Mouse (Mus musculus) erythroid progenitor cell, adult 5-6 weeks (primary cell): Measurements from ENCODE around the gene Tnfrsf4. TPM values are rescaled to one million over a fixed set of nuclear protein-coding genes. Genes with fewer than 3 reads are reported as not detected.

ENCODE experiments used
- ATAC-seq: replicated peaks from 2 replicates; pipeline ENCODE4 v1.8.0; 2016; ENCODE audit warnings: moderate number of reproducible peaks, mild to moderate bottlenecking, moderate TSS enrichment, inconsistent platforms; ENCODE audit not compliant: poor library complexity, low FRiP score, severe bottlenecking
- total RNA-seq, 2 experiments: library from RNA; stranded (forward) in 1 of 2; stranded (reverse) in 1 of 2; fragments of 150-400 nt in 1 of 2; fragments of 186-747, 209-891 nt in 1 of 2; gene quantifications; 2 replicates each; pipeline versions ENCODE4 v1.2.3 to v1.2.4; 2015 to 2017; ENCODE audit warnings: low replicate concordance in 2 of 2

The Tnfrsf4 gene
- total RNA-seq, 2 experiments from 2014 or later, result 0.61 to 3.4 TPM

- no peak for ATAC-seq
Measured at GRCm38 (mm10) chr4:156063861-156064509, 50.3 kb downstream of the Tnfrsf4 start.

GRCm38 (mm10) chr4:156064510-156064897, 50.9 kb downstream of the Tnfrsf4 start:
- ATAC-seq, result no peak

GRCm38 (mm10) chr4:156065156-156065894, 51.7 kb downstream of the Tnfrsf4 start:
- no peak for ATAC-seq

Other genes starting within 250 kb of the Tnfrsf4 start
- not detected in 2 replicates for gene Vwa1, start 239.1 kb upstream of the Tnfrsf4 start, total RNA-seq (2015; ENCODE audit: low replicate concordance)
- gene Vwa1, start 239.1 kb upstream of the Tnfrsf4 start, total RNA-seq (2017; ENCODE audit: low replicate concordance), result 0.68 TPM in 1 of 2 replicates, not detected in the other
- 0.42 and 1.1 TPM in 2 replicates for gene Tmem88b, start 228.0 kb upstream of the Tnfrsf4 start, total RNA-seq (2015; ENCODE audit: low replicate concordance)
- 0.83 and 1.3 TPM in 2 replicates for gene Tmem88b, start 228.0 kb upstream of the Tnfrsf4 start, total RNA-seq (2017; ENCODE audit: low replicate concordance)
- not detected in 2 replicates for gene Ankrd65, start 223.4 kb upstream of the Tnfrsf4 start, total RNA-seq (2015; ENCODE audit: low replicate concordance)
- gene Ankrd65, start 223.4 kb upstream of the Tnfrsf4 start, total RNA-seq (2017; ENCODE audit: low replicate concordance), result 1.0 and 9.8 TPM in 2 replicates
- 127 and 129 TPM in 2 replicates for gene Mrpl20, start 211.0 kb upstream of the Tnfrsf4 start, total RNA-seq (2015; ENCODE audit: low replicate concordance)
- 30.7 and 31.2 TPM in 2 replicates for gene Mrpl20, start 211.0 kb upstream of the Tnfrsf4 start, total RNA-seq (2017; ENCODE audit: low replicate concordance)
- 258 and 265 TPM in 2 replicates for gene Ccnl2, start 201.4 kb upstream of the Tnfrsf4 start, total RNA-seq (2015; ENCODE audit: low replicate concordance)
- 262 and 283 TPM in 2 replicates for gene Ccnl2, start 201.4 kb upstream of the Tnfrsf4 start, total RNA-seq (2017; ENCODE audit: low replicate concordance)
- 47.2 and 63.7 TPM in 2 replicates for gene Aurkaip1, start 182.6 kb upstream of the Tnfrsf4 start, total RNA-seq (2015; ENCODE audit: low replicate concordance)
- 69.4 and 71.4 TPM in 2 replicates for gene Aurkaip1, start 182.6 kb upstream of the Tnfrsf4 start, total RNA-seq (2017; ENCODE audit: low replicate concordance)
- not detected in 2 replicates for gene Mxra8, start 174.2 kb upstream of the Tnfrsf4 start, total RNA-seq (2015; ENCODE audit: low replicate concordance)
- not detected in 2 replicates for gene Mxra8, start 174.2 kb upstream of the Tnfrsf4 start, total RNA-seq (2017; ENCODE audit: low replicate concordance)
- gene Dvl1, start 166.4 kb upstream of the Tnfrsf4 start, total RNA-seq (2015; ENCODE audit: low replicate concordance), result 20.9 and 26.0 TPM in 2 replicates
- gene Dvl1, start 166.4 kb upstream of the Tnfrsf4 start, total RNA-seq (2017; ENCODE audit: low replicate concordance), result 19.5 and 22.4 TPM in 2 replicates
- gene Tas1r3, start 150.5 kb upstream of the Tnfrsf4 start, total RNA-seq (2015; ENCODE audit: low replicate concordance), result 0.84 and 1.1 TPM in 2 replicates
- 0.26 and 2.3 TPM in 2 replicates for gene Tas1r3, start 150.5 kb upstream of the Tnfrsf4 start, total RNA-seq (2017; ENCODE audit: low replicate concordance)
- 3.4 and 9.4 TPM in 2 replicates for gene Cptp, start 144.4 kb upstream of the Tnfrsf4 start, total RNA-seq (2015; ENCODE audit: low replicate concordance)
- 5.6 and 12.6 TPM in 2 replicates for gene Cptp, start 144.4 kb upstream of the Tnfrsf4 start, total RNA-seq (2017; ENCODE audit: low replicate concordance)
- 14.7 and 28.8 TPM in 2 replicates for gene Ints11, start 144.3 kb upstream of the Tnfrsf4 start, total RNA-seq (2015; ENCODE audit: low replicate concordance)
- gene Ints11, start 144.3 kb upstream of the Tnfrsf4 start, total RNA-seq (2017; ENCODE audit: low replicate concordance), result 7.9 and 33.2 TPM in 2 replicates
- 2.2 and 5.4 TPM in 2 replicates for gene Pusl1, start 122.1 kb upstream of the Tnfrsf4 start, total RNA-seq (2015; ENCODE audit: low replicate concordance)
- 4.6 and 9.8 TPM in 2 replicates for gene Pusl1, start 122.1 kb upstream of the Tnfrsf4 start, total RNA-seq (2017; ENCODE audit: low replicate concordance)
- gene Acap3, start 122.0 kb upstream of the Tnfrsf4 start, total RNA-seq (2015; ENCODE audit: low replicate concordance), result 30.2 and 49.0 TPM in 2 replicates
- gene Acap3, start 122.0 kb upstream of the Tnfrsf4 start, total RNA-seq (2017; ENCODE audit: low replicate concordance), result 31.5 and 42.0 TPM in 2 replicates
- 19.1 and 47.8 TPM in 2 replicates for gene Ube2j2, start 70.0 kb upstream of the Tnfrsf4 start, total RNA-seq (2015; ENCODE audit: low replicate concordance)
- 53.7 and 91.5 TPM in 2 replicates for gene Ube2j2, start 70.0 kb upstream of the Tnfrsf4 start, total RNA-seq (2017; ENCODE audit: low replicate concordance)
- 132 and 160 TPM in 2 replicates for gene C1qtnf12, start 51.5 kb upstream of the Tnfrsf4 start, total RNA-seq (2015; ENCODE audit: low replicate concordance)
- 31.2 and 41.1 TPM in 2 replicates for gene C1qtnf12, start 51.5 kb upstream of the Tnfrsf4 start, total RNA-seq (2017; ENCODE audit: low replicate concordance)
- 1.3 and 5.8 TPM in 2 replicates for gene B3galt6, start 21.2 kb upstream of the Tnfrsf4 start, total RNA-seq (2015; ENCODE audit: low replicate concordance)
- gene B3galt6, start 21.2 kb upstream of the Tnfrsf4 start, total RNA-seq (2017; ENCODE audit: low replicate concordance), result 2.3 TPM in 2 replicates
- 31.4 and 59.1 TPM in 2 replicates for gene Sdf4, start 21.0 kb upstream of the Tnfrsf4 start, total RNA-seq (2015; ENCODE audit: low replicate concordance)
- gene Sdf4, start 21.0 kb upstream of the Tnfrsf4 start, total RNA-seq (2017; ENCODE audit: low replicate concordance), result 92.1 and 127 TPM in 2 replicates
- gene Tnfrsf18, start 12.3 kb downstream of the Tnfrsf4 start, total RNA-seq (2015; ENCODE audit: low replicate concordance), result 2.9 and 26.7 TPM in 2 replicates
- gene Tnfrsf18, start 12.3 kb downstream of the Tnfrsf4 start, total RNA-seq (2017; ENCODE audit: low replicate concordance), result 1.5 and 3.5 TPM in 2 replicates
- not detected in 2 replicates for gene Ttll10, start 45.6 kb downstream of the Tnfrsf4 start, total RNA-seq (2015; ENCODE audit: low replicate concordance)
- not detected in 2 replicates for gene Ttll10, start 45.6 kb downstream of the Tnfrsf4 start, total RNA-seq (2017; ENCODE audit: low replicate concordance)
- 28.5 and 48.7 TPM in 2 replicates for gene 9430015G10Rik, start 96.1 kb downstream of the Tnfrsf4 start, total RNA-seq (2015; ENCODE audit: low replicate concordance)
- 52.1 and 58.6 TPM in 2 replicates for gene 9430015G10Rik, start 96.1 kb downstream of the Tnfrsf4 start, total RNA-seq (2017; ENCODE audit: low replicate concordance)
- gene Rnf223, start 116.7 kb downstream of the Tnfrsf4 start, total RNA-seq (2015; ENCODE audit: low replicate concordance), result 0.84 TPM in 1 of 2 replicates, not detected in the other
- 0.30 and 0.90 TPM in 2 replicates for gene Rnf223, start 116.7 kb downstream of the Tnfrsf4 start, total RNA-seq (2017; ENCODE audit: low replicate concordance)
- 107 and 119 TPM in 2 replicates for gene Agrn, start 183.6 kb downstream of the Tnfrsf4 start, total RNA-seq (2015; ENCODE audit: low replicate concordance)
- 52.9 and 82.3 TPM in 2 replicates for gene Agrn, start 183.6 kb downstream of the Tnfrsf4 start, total RNA-seq (2017; ENCODE audit: low replicate concordance)
- gene Isg15, start 187.0 kb downstream of the Tnfrsf4 start, total RNA-seq (2015; ENCODE audit: low replicate concordance), result 32.8 and 101 TPM in 2 replicates
- 71.3 and 108 TPM in 2 replicates for gene Isg15, start 187.0 kb downstream of the Tnfrsf4 start, total RNA-seq (2017; ENCODE audit: low replicate concordance)
- 12.2 and 17.3 TPM in 2 replicates for gene AW011738, start 189.5 kb downstream of the Tnfrsf4 start, total RNA-seq (2015; ENCODE audit: low replicate concordance)
- gene AW011738, start 189.5 kb downstream of the Tnfrsf4 start, total RNA-seq (2017; ENCODE audit: low replicate concordance), result 13.1 and 16.0 TPM in 2 replicates
- 4.2 and 7.2 TPM in 2 replicates for gene Perm1, start 202.0 kb downstream of the Tnfrsf4 start, total RNA-seq (2015; ENCODE audit: low replicate concordance)
- gene Perm1, start 202.0 kb downstream of the Tnfrsf4 start, total RNA-seq (2017; ENCODE audit: low replicate concordance), result 3.2 and 5.9 TPM in 2 replicates
- gene Plekhn1, start 221.0 kb downstream of the Tnfrsf4 start, total RNA-seq (2015; ENCODE audit: low replicate concordance), result 36.9 and 45.8 TPM in 2 replicates
- gene Plekhn1, start 221.0 kb downstream of the Tnfrsf4 start, total RNA-seq (2017; ENCODE audit: low replicate concordance), result 23.7 and 40.3 TPM in 2 replicates
- 18.4 and 28.1 TPM in 2 replicates for gene Noc2l, start 222.2 kb downstream of the Tnfrsf4 start, total RNA-seq (2015; ENCODE audit: low replicate concordance)
- gene Noc2l, start 222.2 kb downstream of the Tnfrsf4 start, total RNA-seq (2017; ENCODE audit: low replicate concordance), result 31.5 and 44.9 TPM in 2 replicates
- 349 and 378 TPM in 2 replicates for gene Samd11, start 241.8 kb downstream of the Tnfrsf4 start, total RNA-seq (2015; ENCODE audit: low replicate concordance)
- gene Samd11, start 241.8 kb downstream of the Tnfrsf4 start, total RNA-seq (2017; ENCODE audit: low replicate concordance), result 332 and 337 TPM in 2 replicates